Mouse (Mus musculus): ENCODE results near the gene Aifm1.

GRCm38 (mm10) chrX:48428241-48428640 lies 85.1 kb downstream of the Aifm1 start:
- TF ChIP-seq CTCF (IDR thresholded peaks at IDR 0.05; ENCODE audit: low read depth, low read length): no peak
- TF ChIP-seq POLR2AphosphoS5 (IDR thresholded peaks at IDR 0.05; ENCODE audit: insufficient replicate concordance, low read depth, low read length): no peak

All from G1E (cell line).